ENCODE assay signal across 20 mouse cellular contexts in genomic region chr14:8514071-8514470, GRCm38 (mm10).
DNase-seq lines count a peak whose midpoint lies in the region; ATAC-seq and TF ChIP-seq lines count a peak whose summit lies in the region.
"Had no signal": no experiment of that assay in that cellular context is flagged by ENCODE, and none has a peak within 500 bp of the region (broad histone marks: within the 10 kb centered on the region; RNA-seq: fewer than 3 reads in every experiment).

No protein-coding gene starts in this region.

- no peak overlapping the region for H3K4me3 ChIP-seq in forebrain, embryonic 14.5 days (ENCODE audit: low read depth, low read length)
- H3K4me3 ChIP-seq in forebrain, postnatal 0 days (ENCODE audit: low read depth, low read length) = no peak overlapping the region

- no peak overlapping the region for H3K4me2 ChIP-seq in forebrain, embryonic 14.5 days (ENCODE audit: low read length)
- H3K4me2 ChIP-seq in forebrain, postnatal 0 days (ENCODE audit: low read depth) = no peak overlapping the region

- no peak overlapping the region for H3K9ac ChIP-seq in forebrain, embryonic 14.5 days (ENCODE audit: low read length)
- H3K9ac ChIP-seq in forebrain, postnatal 0 days = no peak overlapping the region

- no peak for TF ChIP-seq CTCF in forebrain, postnatal 0 days (IDR thresholded peaks at IDR 0.05; ENCODE audit: low read depth)
- no peak for TF ChIP-seq CTCF in brain, embryonic 14.5 days (IDR thresholded peaks at IDR 0.05; ENCODE audit: borderline replicate concordance, extremely low read depth, insufficient read depth, insufficient read length)

- peaks cover 14% of the 10 kb centered on the region for H3K4me1 ChIP-seq in forebrain, embryonic 14.5 days (ENCODE audit: control insufficient read depth, insufficient read depth, low read length)
- no peaks in the 10 kb centered on the region for H3K4me1 ChIP-seq in forebrain, postnatal 0 days (ENCODE audit: insufficient read depth)

- no peak overlapping the region for H3K27ac ChIP-seq in forebrain, embryonic 14.5 days (ENCODE audit: low read depth, low read length)
- H3K27ac ChIP-seq in forebrain, postnatal 0 days (ENCODE audit: low read depth, low read length) = no peak overlapping the region

- no peak for ATAC-seq in forebrain, embryonic 14.5 days
- ATAC-seq in forebrain, postnatal 0 days = no peak
- ATAC-seq: activated CD4-positive, CD25-positive, alpha-beta regulatory T cell, adult 4 months; CD4-positive, CD25-positive, alpha-beta regulatory T cell, adult 4 months; Patski had no signal

- no peak for TF ChIP-seq POLR2A in brain, embryonic 14.5 days (IDR thresholded peaks at IDR 0.05; ENCODE audit: borderline replicate concordance, extremely low read depth, insufficient read depth, insufficient read length, poor library complexity, severe bottlenecking)

- WGBS in forebrain, embryonic 14.5 days = 69% methylated on average over 3 of the region's 3 CpGs
- 57% methylated on average over 3 of the region's 3 CpGs for WGBS in forebrain, postnatal 0 days

- H3K36me3 ChIP-seq in forebrain, embryonic 14.5 days (ENCODE audit: control insufficient read depth, insufficient read depth, low read length) = no peaks in the 10 kb centered on the region
- no peaks in the 10 kb centered on the region for H3K36me3 ChIP-seq in forebrain, postnatal 0 days (ENCODE audit: insufficient read depth)
- H3K36me3 ChIP-seq: G1E had no signal

- H3K9me3 ChIP-seq in forebrain, embryonic 14.5 days (replicated peaks; ENCODE audit: control insufficient read depth, low read length) = no peaks in the 10 kb centered on the region
- no peaks in the 10 kb centered on the region for H3K9me3 ChIP-seq in forebrain, postnatal 0 days (ENCODE audit: low read length)
- H3K9me3 ChIP-seq: G1E had no signal

- peak; percentile 50 for DNase-seq in forebrain, embryonic 14.5 days (ENCODE audit: low spot score)
- DNase-seq in forebrain, postnatal 0 days = no peak
- peak; percentile 57 for DNase-seq in brain, embryonic 14.5 days (ENCODE audit: low read depth)
- no peak for DNase-seq in kidney, postnatal 36 days
- DNase-seq: adrenal gland, adult 2 months; adrenal gland, adult 8-10 months; adrenal gland, postnatal 10 days; adrenal gland, postnatal 14 days; adrenal gland, postnatal 25 days; adrenal gland, postnatal 36 days; B cell, adult 2 months; cerebellum, adult 11 months; cerebellum, adult 11-12 months; cerebellum, adult 18-20 months; cerebellum, adult 2 months had no signal

- H3K27me3 ChIP-seq in forebrain, embryonic 14.5 days (replicated peaks; ENCODE audit: control insufficient read depth, insufficient read depth, low read length) = no peaks in the 10 kb centered on the region
- no peaks in the 10 kb centered on the region for H3K27me3 ChIP-seq in forebrain, postnatal 0 days (ENCODE audit: insufficient read depth, low read length)
- H3K27me3 ChIP-seq: CH12.LX had no signal

Comparison
In these comparisons a context has a peak if more than half of its experiments do, and no peak if none do; other contexts are left out.
1. DNase-seq: peak in forebrain, embryonic 14.5 days (single experiment) and brain, embryonic 14.5 days (single experiment); none in forebrain, postnatal 0 days (single experiment) and kidney, postnatal 36 days (0 of 2).